Mouse (Mus musculus): Measurements from ENCODE around the gene Tmprss11g. TPM values are rescaled to one million over a fixed set of nuclear protein-coding genes. Genes with fewer than 3 reads are reported as not detected.

The Tmprss11g gene
- polyA plus RNA-seq, 2 experiments = not detected

- no peak overlapping the region for H3K9ac ChIP-seq (replicated peaks)
- H3K4me1 ChIP-seq (replicated peaks; ENCODE audit: control insufficient read depth in 2 of 2, insufficient read depth in 2 of 2, low read length in 1 of 2) = no peaks in the 10 kb centered on the region
- H3K27ac ChIP-seq = no peak overlapping the region
- H3K9me3 ChIP-seq (ENCODE audit: control insufficient read depth, low read length) = no peaks in the 10 kb centered on the region
- no peak for DNase-seq (ENCODE audit: low read depth in 3 of 3, low spot score in 3 of 3)
- no peak overlapping the region for H3K4me2 ChIP-seq (ENCODE audit: low read depth)
- TF ChIP-seq EP300 (IDR thresholded peaks at IDR 0.05; ENCODE audit: low read depth) (no peak), CTCF (IDR thresholded peaks at IDR 0.05; ENCODE audit: low read depth) (no peak)
- no peaks in the 10 kb centered on the region for H3K36me3 ChIP-seq (replicated peaks; ENCODE audit: control insufficient read depth, insufficient read depth, low read depth)
- no peak for ATAC-seq (ENCODE audit: insufficient read depth)
- H3K27me3 ChIP-seq (ENCODE audit: control insufficient read depth, insufficient read depth, low read length) = no peaks in the 10 kb centered on the region
- no peak overlapping the region for H3K4me3 ChIP-seq (ENCODE audit: insufficient read depth in 1 of 2, low read depth in 2 of 2, low read length in 2 of 2)
- 43% methylated on average over 1 of the region's 1 CpGs for WGBS (ENCODE audit: insufficient replicate concordance)
These were observed 24.9 kb downstream of the Tmprss11g start for GRCm38 (mm10) chr5:86493453-86493852.

- Histone ChIP-seq H3K9me3 (ENCODE audit: control insufficient read depth, low read length) (no peaks in the 10 kb centered on the region), H3K27me3 (ENCODE audit: control insufficient read depth, insufficient read depth, low read length) (no peaks in the 10 kb centered on the region), H3K36me3 (replicated peaks; ENCODE audit: control insufficient read depth, insufficient read depth, low read depth) (no peaks in the 10 kb centered on the region), H3K4me1 (replicated peaks; ENCODE audit: control insufficient read depth in 2 of 2, insufficient read depth in 2 of 2, low read length in 1 of 2) (no peaks in the 10 kb centered on the region), H3K9ac (replicated peaks) (no peak overlapping the region), H3K4me3 (ENCODE audit: insufficient read depth in 1 of 2, low read depth in 2 of 2, low read length in 2 of 2) (no peak overlapping the region), H3K4me2 (ENCODE audit: low read depth) (no peak overlapping the region), H3K27ac (no peak overlapping the region)
- 38% methylated on average over 2 of the region's 2 CpGs for WGBS (ENCODE audit: insufficient replicate concordance)
- DNase-seq (ENCODE audit: low read depth in 3 of 3, low spot score in 3 of 3) (no peak), ATAC-seq (ENCODE audit: insufficient read depth) (no peak)
- TF ChIP-seq EP300 (IDR thresholded peaks at IDR 0.05; ENCODE audit: low read depth) (no peak), CTCF (IDR thresholded peaks at IDR 0.05; ENCODE audit: low read depth) (no peak)
These were observed 35.8 kb downstream of the Tmprss11g start for GRCm38 (mm10) chr5:86482562-86482961.

- Histone ChIP-seq H3K9me3 (ENCODE audit: control insufficient read depth, low read length) (no peaks in the 10 kb centered on the region), H3K4me2 (ENCODE audit: low read depth) (no peak overlapping the region), H3K27me3 (ENCODE audit: control insufficient read depth, insufficient read depth, low read length) (no peaks in the 10 kb centered on the region), H3K27ac (no peak overlapping the region), H3K4me1 (replicated peaks; ENCODE audit: control insufficient read depth in 2 of 2, insufficient read depth in 2 of 2, low read length in 1 of 2) (no peaks in the 10 kb centered on the region), H3K36me3 (replicated peaks; ENCODE audit: control insufficient read depth, insufficient read depth, low read depth) (no peaks in the 10 kb centered on the region), H3K9ac (replicated peaks) (no peak overlapping the region), H3K4me3 (ENCODE audit: insufficient read depth in 1 of 2, low read depth in 2 of 2, low read length in 2 of 2) (no peak overlapping the region)
- ATAC-seq (ENCODE audit: insufficient read depth) (no peak), DNase-seq (ENCODE audit: low read depth in 3 of 3, low spot score in 3 of 3) (no peak)
- TF ChIP-seq EP300 (IDR thresholded peaks at IDR 0.05; ENCODE audit: low read depth) (no peak), CTCF (IDR thresholded peaks at IDR 0.05; ENCODE audit: low read depth) (no peak)
- 48% methylated on average over 1 of the region's 1 CpGs for WGBS (ENCODE audit: insufficient replicate concordance)
These were observed 36.4 kb downstream of the Tmprss11g start for GRCm38 (mm10) chr5:86482031-86482430.

- no peak for TF ChIP-seq EP300 (IDR thresholded peaks at IDR 0.05; ENCODE audit: low read depth)
- Histone ChIP-seq H3K36me3 (replicated peaks; ENCODE audit: control insufficient read depth, insufficient read depth, low read depth) (no peaks in the 10 kb centered on the region), H3K27ac (no peak overlapping the region), H3K9ac (replicated peaks) (no peak overlapping the region), H3K27me3 (ENCODE audit: control insufficient read depth, insufficient read depth, low read length) (no peaks in the 10 kb centered on the region), H3K4me1 (replicated peaks; ENCODE audit: control insufficient read depth in 2 of 2, insufficient read depth in 2 of 2, low read length in 1 of 2) (no peaks in the 10 kb centered on the region), H3K9me3 (ENCODE audit: control insufficient read depth, low read length) (no peaks in the 10 kb centered on the region), H3K4me2 (ENCODE audit: low read depth) (no peak overlapping the region), H3K4me3 (ENCODE audit: insufficient read depth in 1 of 2, low read depth in 2 of 2, low read length in 2 of 2) (no peak overlapping the region)
- ATAC-seq (ENCODE audit: insufficient read depth) (no peak), DNase-seq (ENCODE audit: low read depth in 3 of 3, low spot score in 3 of 3) (no peak)
- WGBS (ENCODE audit: insufficient replicate concordance) = 63% methylated on average over 9 of the region's 9 CpGs
These were observed 44.5 kb downstream of the Tmprss11g start for GRCm38 (mm10) chr5:86473859-86474258.

GRCm38 (mm10) chr5:86468890-86469289, 49.5 kb downstream of the Tmprss11g start, which contains the start of gene Tmprss11a:
TSS of gene Tmprss11a (minus strand) at chr5:86468990.
- H3K4me3 ChIP-seq (ENCODE audit: insufficient read depth in 1 of 2, low read depth in 2 of 2, low read length in 2 of 2) = no peak within 1 kb of the TSS
- DNase-seq (ENCODE audit: low read depth in 3 of 3, low spot score in 3 of 3) = no peak
- H3K27me3 ChIP-seq (ENCODE audit: control insufficient read depth, insufficient read depth, low read length) = no peaks in the 10 kb centered on the region
- H3K9ac ChIP-seq (replicated peaks) = no peak within 1 kb of the TSS
- ATAC-seq (ENCODE audit: insufficient read depth) = no peak
- WGBS (ENCODE audit: insufficient replicate concordance) = 54% methylated on average over 4 of the region's 4 CpGs
- no peaks in the 10 kb centered on the region for H3K36me3 ChIP-seq (replicated peaks; ENCODE audit: control insufficient read depth, insufficient read depth, low read depth)
- H3K4me2 ChIP-seq (ENCODE audit: low read depth) = no peak within 1 kb of the TSS
- H3K27ac ChIP-seq = no peak within 1 kb of the TSS
- no peaks in the 10 kb centered on the region for H3K9me3 ChIP-seq (ENCODE audit: control insufficient read depth, low read length)
- H3K4me1 ChIP-seq (replicated peaks; ENCODE audit: control insufficient read depth in 2 of 2, insufficient read depth in 2 of 2, low read length in 1 of 2) = no peaks in the 10 kb centered on the region
- TF ChIP-seq CTCF (IDR thresholded peaks at IDR 0.05; ENCODE audit: low read depth) (no peak), EP300 (IDR thresholded peaks at IDR 0.05; ENCODE audit: low read depth) (no peak)

All from liver, embryonic 14.5 days (tissue).